ENCODE assay signal across 13 mouse cellular contexts in the genomic region with DNA sequence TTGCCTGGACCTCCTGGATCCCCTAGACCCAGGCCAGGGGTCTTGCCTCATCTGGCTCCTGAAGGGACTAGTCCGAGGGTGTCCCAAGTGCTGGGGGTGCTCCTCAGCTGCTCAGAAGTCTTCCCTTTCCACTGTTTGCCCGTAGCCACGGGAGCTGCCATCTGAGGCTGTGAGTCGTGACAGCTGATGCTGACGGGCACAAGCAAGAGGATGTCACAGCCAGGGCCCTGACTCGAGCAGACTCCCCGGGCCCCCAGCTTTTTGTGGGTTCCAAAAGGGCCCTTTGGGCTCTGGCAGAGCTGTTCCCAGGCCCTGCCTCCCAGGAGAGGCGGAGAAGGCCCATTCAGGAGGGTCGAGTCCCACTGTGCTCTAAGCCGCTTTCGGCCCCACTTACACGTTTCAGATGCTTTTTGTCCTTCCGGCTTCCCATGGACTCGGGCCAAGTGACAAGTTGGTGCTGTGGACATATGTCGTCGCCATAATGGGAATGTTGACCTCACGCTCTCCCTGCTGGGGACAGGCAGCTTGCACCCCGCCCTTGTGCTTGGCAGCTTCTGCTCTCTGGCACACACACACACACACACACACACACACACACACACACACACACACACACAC. TPM values are rescaled to one million over a fixed set of nuclear protein-coding genes. Genes with fewer than 3 reads are reported as not detected.
DNase-seq lines count a peak whose midpoint lies in the region; ATAC-seq and TF ChIP-seq lines count a peak whose summit lies in the region.
"Had no signal": no experiment of that assay in that cellular context is flagged by ENCODE, and none has a peak within 500 bp of the region (broad histone marks: within the 10 kb centered on the region; RNA-seq: fewer than 3 reads in every experiment).

No protein-coding gene starts in this region.

- no peak for TF ChIP-seq CTCF in hindbrain, postnatal 0 days (IDR thresholded peaks at IDR 0.05; ENCODE audit: low read depth)

- H3K27ac ChIP-seq in heart, embryonic 13.5 days (replicated peaks): no peak overlapping the region
- H3K27ac ChIP-seq in hindbrain, postnatal 0 days: peak overlapping the region; percentile 48; the same call in 1 of the 2 replicates
- H3K27ac ChIP-seq: limb, embryonic 13.5 days had no signal

- H3K4me1 ChIP-seq in heart, embryonic 13.5 days: peaks cover 34% of the 10 kb centered on the region
- H3K4me1 ChIP-seq in hindbrain, postnatal 0 days (ENCODE audit: insufficient read depth, low read length): peaks cover 12% of the 10 kb centered on the region

- intact Hi-C loops in heart, postnatal 36 days (cut with DNase I): no loop called here

- no peaks in the 10 kb centered on the region for H3K9me3 ChIP-seq in heart, embryonic 13.5 days
- H3K9me3 ChIP-seq in hindbrain, postnatal 0 days (ENCODE audit: low read length): no peaks in the 10 kb centered on the region
- H3K9me3 ChIP-seq: limb, embryonic 13.5 days had no signal

- H3K36me3 ChIP-seq in heart, embryonic 13.5 days: no peaks in the 10 kb centered on the region
- H3K36me3 ChIP-seq in hindbrain, postnatal 0 days (ENCODE audit: insufficient read depth, low read length): no peaks in the 10 kb centered on the region

- ATAC-seq in heart, embryonic 13.5 days (ENCODE audit: extremely low read depth, insufficient number of reproducible peaks, low FRiP score, low TSS enrichment): no peak
- ATAC-seq in hindbrain, postnatal 0 days: peak; percentile 56
- ATAC-seq: Patski had no signal

- H3K4me2 ChIP-seq in heart, embryonic 13.5 days: peak overlapping the region; percentile 29
- no peak overlapping the region for H3K4me2 ChIP-seq in hindbrain, postnatal 0 days (ENCODE audit: low read depth, low read length)
- H3K4me2 ChIP-seq: limb, embryonic 13.5 days had no signal

- no peak for DNase-seq in heart, postnatal 36 days
- peak; percentile 95 for DNase-seq in brain, adult 2 months (ENCODE audit: low read depth, low spot score)
- DNase-seq in cerebellum, adult 8-10 months: peak; percentile 88
- peak; percentile 79 for DNase-seq in hindbrain, postnatal 0 days (ENCODE audit: low spot score)
- DNase-seq in spleen, postnatal 4 days (ENCODE audit: low spot score in 2 of 2): no peak
- DNase-seq in thymus, postnatal 0 days (ENCODE audit: low spot score): no peak
- no peak for DNase-seq in gastrocnemius, adult 8-10 months (ENCODE audit: low spot score in 2 of 2)
- DNase-seq: adrenal gland, adult 8-10 months; kidney, adult 9 months; layer of hippocampus, adult 9-11 months had no signal

- WGBS in heart, embryonic 13.5 days: 27% methylated on average over 18 of the region's 18 CpGs
- 26% methylated on average over 18 of the region's 18 CpGs for WGBS in hindbrain, postnatal 0 days

- H3K9ac ChIP-seq in heart, embryonic 13.5 days: peak overlapping the region; percentile 21; the same call in 1 of the 2 replicates
- H3K9ac ChIP-seq in hindbrain, postnatal 0 days (replicated peaks; ENCODE audit: low read length): no peak overlapping the region
- H3K9ac ChIP-seq: limb, embryonic 13.5 days had no signal

- peaks cover 78% of the 10 kb centered on the region for H3K27me3 ChIP-seq in heart, embryonic 13.5 days (replicated peaks)
- no peaks in the 10 kb centered on the region for H3K27me3 ChIP-seq in hindbrain, postnatal 0 days (ENCODE audit: insufficient read depth, low read length)
- H3K27me3 ChIP-seq: Patski had no signal

- no peak overlapping the region for H3K4me3 ChIP-seq in heart, embryonic 13.5 days
- no peak overlapping the region for H3K4me3 ChIP-seq in hindbrain, postnatal 0 days (ENCODE audit: low read length)
- H3K4me3 ChIP-seq: limb, embryonic 13.5 days had no signal

RNA-seq across cellular contexts. Expression of gene Ephb2, which starts 10.7 kb away (rescaled TPM):
- polyA plus RNA-seq in heart, embryonic 13.5 days (2015; fragmentation: Nextera tagmentation; extraction: Ambion mirVana): 1.2 and 1.3 TPM in 2 replicates
- total RNA-seq in heart, postnatal 36 days (2021): under 1 TPM; 0.16 to 0.39 TPM
- total RNA-seq in hindbrain, postnatal 0 days (2014; rRNA removed): 136 and 150 TPM in 2 replicates
- 12.6 and 13.0 TPM in 2 replicates for polyA plus RNA-seq in hindbrain, postnatal 0 days (2015; fragmentation: Nextera tagmentation; extraction: Ambion mirVana)
- 2.6 and 3.3 TPM in 2 replicates for polyA plus RNA-seq in thymus, postnatal 0 days (2015; fragmentation: Nextera tagmentation; extraction: Ambion mirVana)
- under 1 TPM in 3 of 4 experiments, not detected in 1; 0.24 to 0.75 (median 0.56) TPM for total RNA-seq in gastrocnemius, adult 8-10 months (2022)

Comparison
In these comparisons a context has a peak if more than half of its experiments do, and no peak if none do; other contexts are left out.
1. DNase-seq: peak in brain, adult 2 months (single experiment), cerebellum, adult 8-10 months (single experiment) and hindbrain, postnatal 0 days (single experiment); none in heart, postnatal 36 days (0 of 2), spleen, postnatal 4 days (0 of 2), thymus, postnatal 0 days (single experiment) and gastrocnemius, adult 8-10 months (0 of 2).
2. RNA of gene Ephb2, which starts 10.7 kb away (total RNA-seq): 136 to 150 TPM in hindbrain, postnatal 0 days; 0.24 to 0.75 TPM in gastrocnemius, adult 8-10 months and 0.16 to 0.39 TPM in heart, postnatal 36 days; every median in the first group is over 10 times any median in the second.